Mouse (Mus musculus): Measurements from ENCODE around the gene Snx1. TPM values are rescaled to one million over a fixed set of nuclear protein-coding genes. Genes with fewer than 3 reads are reported as not detected.

The Snx1 gene
- total and polyA plus RNA-seq, 3 experiments, result 83.9 to 189 (median 113) TPM

GRCm38 (mm10) chr9:66039290-66039689 lies 87.1 kb downstream of the Snx1 start:
- H3K4me3 ChIP-seq (ENCODE audit: control insufficient read depth in 1 of 2, insufficient read depth in 1 of 2, low read depth in 2 of 2, low read length in 2 of 2), result no peak overlapping the region
- TF ChIP-seq GATA1 (IDR thresholded peaks at IDR 0.05; ENCODE audit: low read depth, low read length) (no peak), MAX (IDR thresholded peaks at IDR 0.05; ENCODE audit: low read length) (no peak), NELFE (IDR thresholded peaks at IDR 0.05; ENCODE audit: low read depth, low read length) (no peak), ZC3H11A (IDR thresholded peaks at IDR 0.05; ENCODE audit: low read depth, low read length) (no peak), NRF1 (IDR thresholded peaks at IDR 0.05; ENCODE audit: insufficient read depth, low read depth, low read length, poor library complexity, severe bottlenecking) (no peak), MYB (IDR thresholded peaks at IDR 0.05; ENCODE audit: low read depth, low read length) (no peak), CHD1 (IDR thresholded peaks at IDR 0.05; ENCODE audit: low read depth, low read length) (no peak), ELF1 (IDR thresholded peaks at IDR 0.05; ENCODE audit: low read depth, low read length) (no peak), TBP (IDR thresholded peaks at IDR 0.05; ENCODE audit: low read depth, low read length) (no peak), ETS1 (IDR thresholded peaks at IDR 0.05; ENCODE audit: low read depth, low read length) (no peak), CHD2 (IDR thresholded peaks at IDR 0.05; ENCODE audit: low read length) (no peak), RAD21 (IDR thresholded peaks at IDR 0.05; ENCODE audit: low read depth, low read length) (no peak), MAZ (IDR thresholded peaks at IDR 0.05; ENCODE audit: low read depth, low read length) (no peak)
- no peaks in the 10 kb centered on the region for H3K79me2 ChIP-seq (ENCODE audit: control insufficient read depth, insufficient read depth, low read length, poor library complexity)
- DNase-seq (ENCODE audit: low read depth, low spot score), result no peak
- H3K27ac ChIP-seq (ENCODE audit: control insufficient read depth, low read depth, low read length), result no peak overlapping the region
- no peaks in the 10 kb centered on the region for H3K27me3 ChIP-seq (ENCODE audit: control insufficient read depth in 1 of 2, insufficient read depth in 2 of 2, low read length in 2 of 2)
- H3K4me1 ChIP-seq (ENCODE audit: control insufficient read depth in 1 of 2, insufficient read depth in 2 of 2, low read length in 2 of 2), result no peaks in the 10 kb centered on the region
- H3K9ac ChIP-seq (ENCODE audit: control insufficient read depth, low read depth, low read length, poor library complexity, severe bottlenecking), result no peak overlapping the region
- peaks cover 0 to 4% of the 10 kb centered on the region in 2 experiments; a peak in 1 of 4 replicates for H3K36me3 ChIP-seq (ENCODE audit: control insufficient read depth in 1 of 2, insufficient read depth in 2 of 2, low read length in 2 of 2)
- no peaks in the 10 kb centered on the region for H3K9me3 ChIP-seq (replicated peaks; ENCODE audit: insufficient read depth, low read length)

- TF ChIP-seq POLR2AphosphoS5 (IDR thresholded peaks at IDR 0.05; ENCODE audit: borderline replicate concordance, low read depth, low read length) (no peak), RAD21 (IDR thresholded peaks at IDR 0.05; ENCODE audit: low read depth, low read length) (no peak), MAFK (IDR thresholded peaks at IDR 0.05; ENCODE audit: borderline replicate concordance, low read depth, low read length) (no peak), MYC (IDR thresholded peaks at IDR 0.05; ENCODE audit: low read depth, low read length) (no peak), CHD2 (IDR thresholded peaks at IDR 0.05; ENCODE audit: low read length) (no peak), USF1 (IDR thresholded peaks at IDR 0.05; ENCODE audit: low read depth, low read length) (no peak), MYB (IDR thresholded peaks at IDR 0.05; ENCODE audit: low read depth, low read length) (no peak), TAL1 (IDR thresholded peaks at IDR 0.05; ENCODE audit: low read length) (no peak), GABPA (IDR thresholded peaks at IDR 0.05; ENCODE audit: low read depth, low read length) (no peak), MAZ (IDR thresholded peaks at IDR 0.05; ENCODE audit: low read depth, low read length) (no peak), SIN3A (IDR thresholded peaks at IDR 0.05; ENCODE audit: low read length) (no peak), KAT2A (conservative IDR thresholded peaks at IDR 0.05; ENCODE audit: low read depth, low read length) (no peak), ZNF384 (IDR thresholded peaks at IDR 0.05; ENCODE audit: low read depth, low read length) (no peak), CHD1 (IDR thresholded peaks at IDR 0.05; ENCODE audit: low read depth, low read length) (no peak), SMC3 (IDR thresholded peaks at IDR 0.05; ENCODE audit: low read depth, low read length) (no peak), NRF1 (IDR thresholded peaks at IDR 0.05; ENCODE audit: insufficient read depth, low read depth, low read length, poor library complexity, severe bottlenecking) (no peak)
- Histone ChIP-seq H3K79me2 (ENCODE audit: control insufficient read depth, insufficient read depth, low read length, poor library complexity) (no peaks in the 10 kb centered on the region), H3K9me3 (replicated peaks; ENCODE audit: insufficient read depth, low read length) (no peaks in the 10 kb centered on the region), H3K4me1 (ENCODE audit: control insufficient read depth in 1 of 2, insufficient read depth in 2 of 2, low read length in 2 of 2) (no peaks in the 10 kb centered on the region), H3K36me3 (ENCODE audit: control insufficient read depth in 1 of 2, insufficient read depth in 2 of 2, low read length in 2 of 2) (peaks cover 0 to 4% of the 10 kb centered on the region in 2 experiments; a peak in 1 of 4 replicates), H3K27me3 (ENCODE audit: control insufficient read depth in 1 of 2, insufficient read depth in 2 of 2, low read length in 2 of 2) (no peaks in the 10 kb centered on the region), H3K9ac (ENCODE audit: control insufficient read depth, low read depth, low read length, poor library complexity, severe bottlenecking) (no peak overlapping the region), H3K4me3 (ENCODE audit: control insufficient read depth in 1 of 2, insufficient read depth in 1 of 2, low read depth in 2 of 2, low read length in 2 of 2) (no peak overlapping the region), H3K27ac (ENCODE audit: control insufficient read depth, low read depth, low read length) (no peak overlapping the region)
- no peak for DNase-seq (ENCODE audit: low read depth, low spot score)
These were observed 87.8 kb downstream of the Snx1 start for GRCm38 (mm10) chr9:66038581-66038980.
